Mouse (Mus musculus) testis, adult 2 months (tissue): ENCODE measurements around the gene Cd59b. TPM values are rescaled to one million over a fixed set of nuclear protein-coding genes. Genes with fewer than 3 reads are reported as not detected.

Source experiments
- H3K27ac ChIP-seq: fragments of 200-500 bp; 2 replicates; pipeline ENCODE4 v1.5.1; 2012; ENCODE audit warnings: low read depth, low read length; ENCODE audit not compliant: control insufficient read depth, insufficient read depth
- H3K27me3 ChIP-seq: fragments of 200-500 bp; 2 replicates; pipeline ENCODE4 v1.6.1; 2012; ENCODE audit warnings: mild to moderate bottlenecking, low read length, moderate library complexity; ENCODE audit not compliant: control insufficient read depth, insufficient read depth
- H3K36me3 ChIP-seq: fragments of 200-500 bp; 2 replicates; pipeline ENCODE4 v1.6.1; 2012; ENCODE audit warnings: mild to moderate bottlenecking, low read length; ENCODE audit not compliant: control insufficient read depth, insufficient read depth
- H3K4me1 ChIP-seq: fragments of 200-500 bp; 2 replicates; pipeline ENCODE4 v1.6.1; 2012; ENCODE audit warnings: low read length; ENCODE audit not compliant: control insufficient read depth, insufficient read depth
- H3K4me3 ChIP-seq: fragments of 200-500 bp; 2 replicates; pipeline ENCODE4 v1.5.1; 2012; ENCODE audit warnings: low read depth, mild to moderate bottlenecking, low read length, moderate library complexity, mixed read lengths; ENCODE audit not compliant: control insufficient read depth
- CTCF ChIP-seq: fragments of 200-500 bp; IDR thresholded peaks from 2 replicates; pipeline ENCODE4 v1.5.1; 2012; ENCODE audit warnings: low read depth, mild to moderate bottlenecking, inconsistent platforms, low read length, moderate library complexity; ENCODE audit not compliant: control insufficient read depth, insufficient read depth, insufficient replicate concordance
- POLR2A ChIP-seq: fragments of 200-500 bp; IDR thresholded peaks from 2 replicates; pipeline ENCODE4 v1.6.1; 2012; ENCODE audit warnings: low read depth, mild to moderate bottlenecking, inconsistent platforms, low read length, moderate library complexity; ENCODE audit not compliant: control insufficient read depth
- polyA plus RNA-seq: library from polyadenylated mRNA; depleted of rRNA; stranded (reverse); fragments of >200 nt; gene quantifications from 2 replicates; pipeline ENCODE4 v1.2.3, GENCODE M21; 2012

Gene Cd59b
- polyA plus RNA-seq, 1 experiment, result 27.6 TPM

- peaks cover 2% of the 10 kb centered on the region for H3K36me3 ChIP-seq
These were observed 25.8 kb upstream of the Cd59b start for GRCm38 (mm10) chr2:104043624-104044478.

DNA sequence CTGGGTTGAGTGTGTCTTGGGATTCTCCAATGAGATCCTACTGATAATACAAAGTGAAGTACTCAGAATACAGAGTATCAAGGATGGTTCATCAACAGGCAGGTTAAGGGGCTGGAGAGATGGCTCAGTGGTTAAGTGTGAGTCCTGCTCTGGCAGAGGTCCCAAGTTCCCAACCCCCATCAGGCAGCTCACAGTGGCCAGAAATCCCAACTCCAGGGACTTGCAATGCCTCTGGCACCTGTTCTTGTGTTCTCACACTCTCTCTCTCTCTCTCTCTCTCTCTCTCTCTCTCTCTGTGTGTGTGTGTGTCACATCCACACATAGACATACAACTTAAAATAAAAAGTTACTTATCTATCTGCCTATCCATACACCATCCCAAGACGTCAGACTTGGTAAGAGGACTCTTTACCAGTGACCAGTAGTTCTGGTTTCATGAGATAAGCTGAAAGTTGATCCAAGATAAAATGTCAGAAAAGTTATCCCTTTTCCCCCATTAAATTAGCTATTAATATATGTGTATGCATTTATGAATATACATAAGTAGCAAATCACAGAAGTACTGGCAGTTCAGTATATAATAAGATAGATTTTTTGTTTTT, 25.1 kb upstream of the Cd59b start:
- H3K27me3 ChIP-seq, result no peaks in the 10 kb centered on the region
- no peak overlapping the region for H3K4me3 ChIP-seq
- H3K27ac ChIP-seq, result no peak overlapping the region
- 0 out of 2 replicates have a peak, but pooled peaks cover 2% of the 10 kb centered on the region for H3K4me1 ChIP-seq
- TF ChIP-seq CTCF (no peak), POLR2A (no peak)
- peaks cover 2% of the 10 kb centered on the region for H3K36me3 ChIP-seq

More at GRCm38 (mm10) chr2:104043624-104044478, 25.8 kb upstream of the Cd59b start:
- Histone ChIP-seq H3K27me3 (no peaks in the 10 kb centered on the region), H3K4me3 (peak overlapping the region; percentile 18; the same call in 1 of the 2 replicates), H3K27ac (peak overlapping the region; percentile 78), H3K4me1 (0 out of 2 replicates have a peak, but pooled peaks cover 2% of the 10 kb centered on the region)
- no peak for TF ChIP-seq CTCF
- no peak for TF ChIP-seq POLR2A

DNA sequence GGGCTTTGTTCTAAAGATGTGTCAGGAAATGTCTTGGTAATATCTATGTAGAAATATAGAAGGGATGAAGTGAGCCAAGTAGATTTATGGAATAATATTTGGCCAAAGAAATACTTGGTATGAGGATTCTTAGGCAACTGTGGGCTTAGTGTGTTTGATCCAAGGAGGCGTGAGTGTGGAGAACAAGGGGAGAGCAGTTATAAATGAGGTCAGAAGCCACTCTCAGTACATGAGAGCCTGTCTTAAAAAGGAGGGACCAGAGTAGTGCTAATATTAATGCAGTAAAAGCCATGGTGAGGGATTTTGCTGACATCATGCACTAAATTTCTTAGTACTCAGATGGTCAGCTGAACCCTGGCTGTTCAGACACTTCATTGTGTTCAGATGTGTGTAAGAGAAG, 11.3 kb upstream of the Cd59b start:
- Histone ChIP-seq H3K36me3 (peaks cover 1% of the 10 kb centered on the region), H3K4me3 (no peak overlapping the region)

DNA sequence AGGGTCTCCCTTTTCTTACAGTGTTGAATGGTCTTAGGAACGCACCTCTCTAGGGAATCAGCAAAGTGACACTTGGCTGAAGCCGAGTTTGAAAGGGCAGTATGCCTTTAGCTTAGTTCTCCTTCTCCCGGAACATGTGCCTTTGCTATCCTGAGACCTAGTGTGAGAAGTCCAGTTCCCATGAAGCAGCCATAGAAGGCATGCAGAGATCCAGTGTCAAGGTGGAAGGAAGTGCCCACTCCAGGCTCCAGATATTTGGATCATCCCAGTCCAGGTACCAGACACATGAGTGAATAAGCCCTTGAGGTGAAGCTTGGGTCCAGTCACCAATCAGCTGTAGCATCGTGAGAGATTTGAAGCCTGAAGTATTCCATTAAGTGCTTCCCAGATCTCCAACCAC, 10.7 kb upstream of the Cd59b start:
- TF ChIP-seq POLR2A (no peak), CTCF (no peak)
- no peaks in the 10 kb centered on the region for H3K27me3 ChIP-seq
- peaks cover 1% of the 10 kb centered on the region for H3K36me3 ChIP-seq
- H3K4me1 ChIP-seq, result no peaks in the 10 kb centered on the region
- H3K4me3 ChIP-seq, result no peak overlapping the region
- H3K27ac ChIP-seq, result no peak overlapping the region

More for the DNA sequence above, 11.3 kb upstream of the Cd59b start:
- Histone ChIP-seq H3K27me3 (no peaks in the 10 kb centered on the region), H3K27ac (no peak overlapping the region), H3K4me1 (no peaks in the 10 kb centered on the region)
- no peak for TF ChIP-seq POLR2A
- no peak for TF ChIP-seq CTCF

DNA sequence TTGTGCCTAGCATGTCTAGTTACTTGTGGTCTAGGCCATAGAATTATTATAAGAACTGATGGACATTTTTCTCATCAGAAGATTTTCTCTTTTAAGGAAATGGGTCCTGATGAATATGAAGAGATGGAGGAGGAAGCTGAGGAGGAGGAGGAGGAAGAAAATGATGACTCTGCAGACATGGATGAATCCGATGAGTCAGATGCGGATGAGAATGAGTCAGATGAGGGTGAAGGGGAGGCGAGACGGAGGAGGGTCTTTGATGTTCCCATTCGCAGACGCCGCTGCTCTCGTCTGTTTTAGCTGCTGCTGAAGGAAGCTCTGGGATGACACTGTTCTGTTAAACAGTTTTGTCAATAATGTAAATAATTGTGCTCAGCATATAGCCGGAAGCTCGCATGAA, 9.9 kb upstream of the Cd59b start:
- TF ChIP-seq CTCF (no peak), POLR2A (no peak)
- no peaks in the 10 kb centered on the region for H3K4me1 ChIP-seq
- H3K27me3 ChIP-seq, result no peaks in the 10 kb centered on the region
- H3K4me3 ChIP-seq, result no peak overlapping the region
- H3K27ac ChIP-seq, result no peak overlapping the region
- peaks cover 1% of the 10 kb centered on the region for H3K36me3 ChIP-seq

- no peak overlapping the region for H3K4me3 ChIP-seq
- H3K36me3 ChIP-seq, result no peaks in the 10 kb centered on the region; the same call in 1 of the 2 replicates
- TF ChIP-seq POLR2A (no peak), CTCF (no peak)
- no peaks in the 10 kb centered on the region for H3K27me3 ChIP-seq
- H3K27ac ChIP-seq, result no peak overlapping the region
- no peaks in the 10 kb centered on the region for H3K4me1 ChIP-seq
These were observed 8.7 kb upstream of the Cd59b start for GRCm38 (mm10) chr2:104060996-104061395.

DNA sequence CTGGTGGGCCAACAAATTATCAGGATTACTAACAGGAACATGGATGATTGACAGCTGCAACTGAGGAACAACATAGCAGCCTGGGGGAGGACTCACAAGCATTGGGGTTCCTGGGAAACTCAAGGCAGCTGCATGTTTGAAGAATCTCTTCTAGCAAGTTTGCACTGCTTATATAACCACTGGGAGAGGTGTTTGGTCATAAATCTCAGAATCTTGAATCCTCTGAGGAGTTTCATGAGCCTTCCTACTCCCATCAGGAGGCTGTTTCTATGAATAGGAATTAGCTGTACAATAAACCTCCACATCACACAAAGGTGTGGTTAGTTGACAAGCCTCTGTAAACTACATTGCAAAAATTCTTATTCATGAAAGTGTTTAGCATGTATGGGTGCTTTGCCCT, 7.0 kb upstream of the Cd59b start:
- TF ChIP-seq POLR2A (no peak), CTCF (no peak)
- Histone ChIP-seq H3K4me3 (no peak overlapping the region), H3K27ac (no peak overlapping the region), H3K4me1 (no peaks in the 10 kb centered on the region), H3K27me3 (no peaks in the 10 kb centered on the region), H3K36me3 (no peaks in the 10 kb centered on the region; the same call in 1 of the 2 replicates)
